Mouse (Mus musculus): ENCODE measurements around the gene Abca12.

Gene Abca12

DNA sequence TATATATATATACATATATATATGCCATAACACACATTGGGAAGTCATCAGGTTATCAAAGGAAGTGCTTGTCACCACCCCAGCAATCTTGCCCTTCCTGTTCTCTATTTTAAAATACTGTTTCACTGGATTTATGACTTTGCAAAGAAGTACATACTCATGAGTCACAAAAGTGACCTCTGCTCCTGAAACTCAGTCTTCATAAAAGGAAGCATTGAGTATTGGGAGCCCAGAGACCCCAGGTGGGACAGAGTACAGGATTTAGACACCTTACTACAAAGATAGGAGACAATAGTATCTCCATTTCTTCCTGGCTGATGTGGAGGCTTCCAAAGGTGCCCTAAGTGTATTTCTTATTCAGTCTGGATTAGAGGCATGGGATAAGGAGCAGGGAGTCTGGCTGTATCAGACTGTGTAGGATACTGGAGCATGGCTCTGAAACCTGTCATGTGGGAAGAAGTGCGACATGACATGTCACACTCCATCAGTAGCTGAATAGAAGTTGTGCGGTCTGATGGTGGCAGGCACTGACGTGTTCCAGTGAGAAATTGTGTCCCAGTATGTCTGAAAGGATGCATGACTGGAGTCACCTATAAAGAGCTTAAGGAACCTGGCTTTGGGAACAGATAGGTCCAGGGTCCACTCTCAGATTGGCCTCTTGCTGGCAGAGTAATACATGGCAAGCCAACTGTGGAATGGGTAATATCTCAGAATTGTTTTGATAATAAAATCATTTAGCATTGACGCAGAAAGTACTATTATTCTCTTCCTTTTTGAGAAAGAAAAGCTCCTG, 76.0 kb downstream of the Abca12 start:
- DNase-seq (ENCODE audit: low read depth, low spot score), result no peak

DNA sequence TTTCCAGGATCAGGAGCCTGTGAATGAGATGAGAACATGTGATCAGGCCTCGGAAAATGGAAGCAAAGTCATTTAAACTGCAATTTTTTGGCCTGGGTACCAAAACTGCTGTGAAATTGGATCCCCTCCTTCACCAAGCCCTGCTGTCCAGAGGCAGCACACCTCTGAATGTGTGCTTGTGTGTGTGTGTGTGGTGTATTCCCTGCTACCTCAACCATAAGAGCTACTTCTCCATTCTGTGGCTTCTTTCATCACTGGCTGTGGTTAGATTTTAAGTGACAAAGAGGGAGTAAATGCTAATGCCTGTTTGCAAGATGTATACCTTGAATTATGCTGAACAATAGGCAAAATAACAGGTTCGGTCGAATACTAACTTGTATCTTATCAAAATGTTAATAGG, 84.4 kb downstream of the Abca12 start:
- no peak for DNase-seq (ENCODE audit: low read depth, low spot score)

DNA sequence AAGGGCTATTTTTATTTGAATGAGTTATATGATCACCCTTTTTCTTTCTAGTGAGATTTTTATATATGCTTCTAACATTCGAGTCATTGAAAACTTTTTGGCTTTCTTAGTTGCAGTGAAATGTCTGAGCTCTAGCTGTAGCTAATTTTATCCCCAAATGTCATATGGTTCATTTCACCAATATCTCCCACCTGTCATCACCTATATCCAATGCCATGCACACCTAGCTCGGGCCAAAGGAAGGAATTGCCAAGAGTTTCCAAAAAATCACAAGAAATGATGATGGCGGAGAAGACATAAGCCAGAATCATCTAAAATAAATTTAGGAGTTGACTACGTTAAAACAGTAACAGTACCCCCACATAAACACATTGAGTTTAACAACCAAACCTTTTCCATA, 102.5 kb downstream of the Abca12 start:
- no peak for DNase-seq (ENCODE audit: low read depth, low spot score)

DNA sequence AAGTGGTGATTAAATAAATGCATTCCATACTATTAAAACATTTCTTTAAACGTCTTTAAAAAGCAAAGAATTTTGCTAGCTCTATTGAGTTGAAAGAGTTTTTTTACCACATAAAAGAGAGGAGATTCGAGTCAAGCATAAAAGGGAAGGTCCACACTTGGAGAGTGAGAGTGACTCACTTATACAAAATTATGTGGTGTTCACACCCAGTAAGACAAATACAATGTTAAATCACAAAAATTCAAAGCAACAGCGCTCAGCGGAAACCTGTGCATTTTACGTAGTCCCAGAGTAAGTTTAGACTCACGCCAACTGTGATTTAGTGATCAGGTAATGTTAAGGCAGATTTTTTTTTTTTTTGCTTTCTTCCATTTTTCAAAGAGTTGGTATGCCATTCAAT, 104.1 kb downstream of the Abca12 start:
- no peak for DNase-seq (ENCODE audit: low read depth, low spot score)

DNA sequence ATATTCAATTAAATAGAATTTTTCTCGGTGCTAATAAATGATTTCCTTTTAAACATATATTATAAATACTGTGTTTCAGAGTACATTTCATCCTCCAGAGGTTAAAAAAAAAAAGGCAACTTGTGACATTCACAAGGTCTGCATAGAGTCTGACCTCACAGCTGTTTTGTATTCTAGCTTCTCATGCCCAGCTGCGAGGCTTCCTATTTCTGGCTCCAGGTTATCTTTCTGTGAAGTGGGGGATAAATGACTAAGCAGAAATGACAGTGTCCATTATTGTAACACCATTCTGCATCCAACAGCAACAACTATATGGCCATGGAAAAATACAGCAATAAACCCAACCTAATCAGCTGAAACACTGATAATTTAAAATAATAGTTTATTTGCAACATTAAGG, 107.3 kb downstream of the Abca12 start:
- no peak for DNase-seq (ENCODE audit: low read depth, low spot score)

DNA sequence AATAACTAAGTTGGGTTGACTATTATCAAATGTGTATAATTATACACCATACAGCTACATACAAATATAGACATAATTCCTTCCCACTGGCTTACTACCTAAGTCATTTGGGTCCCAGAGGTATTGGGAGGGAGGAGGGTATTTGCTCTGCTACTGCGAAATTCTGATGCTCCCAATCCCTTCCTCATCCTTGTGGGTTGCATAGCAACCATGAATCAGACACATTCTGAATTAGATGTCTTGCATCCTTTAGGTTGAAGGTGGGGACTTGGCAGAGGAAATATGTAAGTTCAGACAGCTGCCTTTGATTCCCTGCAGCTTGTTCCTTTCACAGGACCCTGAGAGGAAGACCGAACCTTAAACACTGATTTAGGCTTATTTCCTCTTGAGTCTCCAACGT, 108.5 kb downstream of the Abca12 start:
- DNase-seq (ENCODE audit: low read depth, low spot score), result no peak

DNA sequence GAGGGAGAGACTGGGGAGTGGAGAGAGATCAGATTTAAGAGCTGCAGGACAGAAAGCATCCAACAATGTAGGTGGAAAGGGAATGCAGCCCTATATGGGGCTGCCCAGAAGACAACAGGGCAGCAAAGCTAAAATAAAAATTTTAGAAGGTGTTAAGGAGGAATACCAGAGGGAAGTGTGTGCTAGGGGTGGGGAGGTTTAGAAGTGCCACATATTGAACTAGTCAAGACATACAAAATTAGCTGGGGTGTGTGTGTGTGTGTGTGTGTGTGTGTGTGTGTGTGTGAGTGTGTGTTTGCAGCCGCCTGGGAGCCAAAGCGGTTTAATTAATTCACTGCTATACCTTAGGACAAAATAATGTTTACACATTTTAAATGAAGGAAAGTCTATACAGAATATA, 110.1 kb downstream of the Abca12 start:
- DNase-seq (ENCODE audit: low read depth, low spot score), result no peak

DNA sequence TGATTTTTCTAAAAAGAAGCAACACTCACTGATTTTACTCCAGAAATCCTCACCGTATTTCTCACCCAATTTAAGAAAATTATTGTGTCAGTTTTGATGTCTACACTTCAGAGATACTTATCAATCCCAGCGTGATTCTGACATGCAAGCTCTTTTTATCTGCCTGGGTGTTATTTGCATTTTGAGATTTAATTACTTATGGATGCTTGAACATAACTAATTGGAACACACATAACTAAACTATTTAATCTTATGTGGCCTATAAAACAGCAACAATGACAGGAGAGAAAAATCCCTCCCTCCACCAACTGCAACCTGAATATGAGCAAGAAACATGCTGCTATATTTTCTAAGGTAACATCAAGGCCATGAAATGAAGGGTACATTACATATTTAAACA, 117.7 kb downstream of the Abca12 start:
- DNase-seq (ENCODE audit: low read depth, low spot score), result no peak

DNA sequence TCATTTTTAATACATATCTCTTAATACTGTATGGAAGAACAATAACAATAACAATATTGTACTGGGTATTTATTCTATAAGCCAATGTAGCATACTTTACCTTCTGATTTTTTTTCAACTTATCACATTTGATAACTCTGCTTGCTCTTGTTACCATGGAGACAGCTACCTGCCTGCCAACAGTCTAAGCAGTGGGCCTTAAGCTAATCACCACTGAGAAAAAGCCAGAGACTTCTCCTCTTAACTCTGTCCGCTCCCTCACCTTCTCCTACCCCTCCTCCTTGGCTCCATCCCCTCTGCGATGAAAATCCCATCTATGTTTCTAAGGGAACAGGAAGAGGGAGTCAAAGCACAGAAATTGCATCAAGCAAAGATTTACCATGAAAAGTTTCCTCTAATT, 118.1 kb downstream of the Abca12 start:
- no peak for DNase-seq (ENCODE audit: low read depth, low spot score)

DNA sequence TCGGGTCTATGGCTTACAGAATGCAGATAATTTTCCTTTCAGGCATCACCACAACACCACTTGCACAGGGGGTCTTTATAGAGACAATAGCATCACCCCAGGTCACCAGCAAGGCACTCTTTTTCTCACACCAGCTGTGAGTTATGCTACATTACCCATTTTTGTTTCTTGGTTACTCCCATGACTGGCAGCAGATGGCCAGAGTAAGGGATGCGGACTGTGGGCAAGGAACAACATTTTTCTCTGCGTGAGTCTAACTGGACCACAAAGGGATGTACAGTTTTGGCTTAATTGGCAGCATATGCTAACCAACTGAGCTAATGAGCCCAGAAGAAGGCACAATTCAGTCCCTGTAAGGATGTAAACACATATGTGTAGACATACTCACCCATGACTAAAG, 122.8 kb downstream of the Abca12 start:
- DNase-seq (ENCODE audit: low read depth, low spot score), result no peak

DNA sequence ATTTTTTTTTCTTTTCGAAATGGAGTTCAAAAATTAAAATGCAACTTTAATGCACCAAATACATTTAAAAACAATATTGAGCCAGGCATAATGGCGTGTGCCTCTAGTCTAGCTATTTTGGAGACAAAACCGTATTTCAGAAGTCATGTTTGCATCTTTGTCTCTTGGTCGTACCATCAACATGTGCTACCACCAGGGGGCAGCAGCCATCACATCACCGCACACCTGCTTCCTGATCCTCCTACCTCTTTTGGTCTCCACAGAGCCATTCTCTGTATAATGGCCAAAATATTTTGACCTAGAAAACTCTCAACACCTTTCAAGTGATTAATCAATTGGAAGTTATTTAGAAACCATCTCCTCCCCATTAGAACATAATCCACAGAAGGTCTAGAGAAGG, 125.2 kb downstream of the Abca12 start:
- DNase-seq (ENCODE audit: low read depth, low spot score), result peak; percentile 8

DNA sequence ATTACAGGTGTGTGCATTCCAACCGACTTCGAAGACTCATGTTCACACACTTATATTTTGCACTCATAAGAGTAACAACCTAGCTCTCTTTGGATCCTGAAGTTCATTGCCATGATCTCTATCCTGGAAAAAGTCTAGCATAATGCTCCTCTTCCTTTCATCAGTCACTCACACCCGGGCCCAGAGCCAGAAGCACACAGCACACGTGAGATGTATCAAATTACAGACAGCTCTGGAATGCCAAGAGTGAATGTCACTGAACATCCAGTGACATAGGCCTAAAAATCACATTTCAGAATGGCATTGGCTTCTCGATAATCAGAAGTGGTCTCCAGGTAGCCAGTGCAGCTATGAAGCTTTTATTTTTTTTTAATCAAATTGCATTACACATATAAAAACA, 137.8 kb downstream of the Abca12 start:
- DNase-seq (ENCODE audit: low read depth, low spot score), result no peak

DNA sequence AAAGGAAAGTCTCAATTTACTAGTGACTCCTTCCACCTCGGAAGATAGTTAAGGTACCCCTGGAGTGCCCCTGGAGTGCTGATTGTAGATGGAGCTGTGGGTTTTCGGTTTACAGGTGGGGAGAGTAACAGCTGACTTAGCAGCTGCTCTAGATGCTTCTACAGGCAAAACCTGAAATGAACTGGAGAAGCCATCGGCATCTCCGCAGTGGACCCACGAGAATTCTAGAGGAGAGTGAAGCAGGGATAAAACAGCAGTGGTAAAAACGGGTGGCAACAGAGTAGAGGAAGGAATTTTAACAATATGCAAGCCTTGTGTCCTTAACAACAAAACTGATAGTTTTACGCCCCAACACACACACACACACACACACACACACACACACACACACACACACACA, 142.2 kb downstream of the Abca12 start:
- no peak for DNase-seq (ENCODE audit: low read depth, low spot score)

DNA sequence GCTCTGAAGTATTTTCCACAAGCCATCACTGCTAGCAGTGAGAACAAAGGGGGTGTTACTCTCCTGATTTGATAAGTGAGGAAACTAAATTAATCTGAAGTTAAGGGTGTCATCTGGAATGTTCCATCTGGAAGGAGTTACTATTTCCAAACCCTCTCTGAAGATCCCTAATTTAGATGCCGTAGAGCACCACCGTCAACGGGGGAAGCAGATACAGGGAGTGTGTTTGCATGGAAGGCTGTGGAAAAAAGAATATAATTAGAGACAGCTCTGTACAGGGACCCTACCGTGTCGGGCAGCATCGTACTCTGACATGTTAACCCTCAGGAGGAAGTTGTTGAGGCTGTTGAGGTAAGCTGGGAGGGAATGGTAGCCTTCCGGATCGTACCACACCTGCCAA, 142.6 kb downstream of the Abca12 start:
- no peak for DNase-seq (ENCODE audit: low read depth, low spot score)

DNA sequence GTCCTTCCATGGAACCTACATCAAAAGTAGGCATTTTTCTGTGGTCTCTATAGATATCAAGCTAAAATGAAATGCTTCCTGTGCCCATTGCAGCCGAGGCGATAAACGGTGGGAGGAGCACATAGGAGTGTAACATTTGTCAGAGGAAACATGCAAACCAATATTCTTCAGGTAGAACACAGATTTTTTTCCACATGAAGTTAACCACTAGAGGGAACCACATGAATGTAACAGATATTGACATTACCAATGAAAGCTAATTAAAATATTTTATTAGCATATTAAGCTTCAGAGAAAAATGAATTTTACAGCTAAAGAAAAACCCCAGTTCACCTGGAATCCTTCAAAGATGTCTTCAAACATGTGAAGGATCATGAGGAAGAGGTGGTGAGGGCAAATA, 144.6 kb downstream of the Abca12 start:
- no peak for DNase-seq (ENCODE audit: low read depth, low spot score)

DNA sequence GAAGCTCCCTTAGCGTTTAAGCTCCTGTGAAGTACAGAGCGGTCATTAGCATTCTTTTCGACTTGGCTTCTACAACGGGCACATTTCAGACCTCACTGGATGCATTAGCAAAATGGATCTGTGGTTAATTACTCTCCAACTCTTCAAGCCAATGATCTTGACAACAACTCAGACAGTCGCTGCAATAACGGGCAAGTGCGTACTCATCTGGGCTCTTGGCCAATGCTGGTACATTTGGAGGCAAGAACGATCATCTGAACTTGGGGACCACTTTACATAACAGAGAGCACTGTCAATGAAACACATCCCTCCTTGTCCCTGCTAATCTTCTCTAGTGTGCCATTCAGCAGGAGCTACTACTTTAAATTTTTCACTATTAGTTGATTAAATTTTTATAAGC, 148.1 kb downstream of the Abca12 start:
- DNase-seq (ENCODE audit: low read depth, low spot score), result no peak

DNA sequence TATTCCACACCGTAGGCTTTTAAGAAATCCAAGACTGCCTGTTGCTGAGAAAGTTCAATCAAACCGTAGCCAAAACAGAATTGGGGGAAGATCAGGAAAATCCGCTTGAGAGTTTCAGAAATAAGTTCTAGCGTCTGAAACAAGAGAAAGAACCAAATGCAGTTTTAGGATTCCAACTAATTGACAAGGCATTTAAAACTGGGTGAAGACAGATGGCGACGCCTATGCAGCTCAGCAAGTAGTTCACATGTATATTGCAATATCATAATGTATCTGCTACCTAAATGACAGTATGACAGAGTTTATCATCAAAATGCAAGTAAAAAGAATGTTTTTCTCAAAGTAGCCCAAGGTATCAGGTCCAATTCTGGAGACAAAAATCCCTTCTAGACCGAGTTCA, 151.2 kb downstream of the Abca12 start:
- DNase-seq (ENCODE audit: low read depth, low spot score), result no peak

DNA sequence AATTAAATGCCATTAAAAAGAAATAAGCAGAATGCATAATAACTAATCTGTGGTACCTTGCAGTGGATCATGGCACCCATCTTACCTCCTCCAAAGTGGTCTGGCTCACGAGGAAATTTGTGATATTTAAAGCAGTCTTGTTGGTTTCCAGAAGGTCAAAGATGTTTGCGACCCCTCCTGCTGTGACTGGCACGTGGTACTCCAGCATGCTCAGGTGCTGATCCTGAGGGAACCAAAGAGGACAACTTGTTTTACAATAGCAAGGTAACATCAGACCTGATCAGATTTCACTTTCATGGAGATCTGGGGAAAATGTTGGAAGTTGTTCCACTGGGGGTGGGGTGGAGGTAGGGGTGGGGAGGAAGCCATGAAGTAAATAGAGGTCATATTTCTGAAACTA, 170.1 kb downstream of the Abca12 start:
- DNase-seq (ENCODE audit: low read depth, low spot score), result no peak

DNA sequence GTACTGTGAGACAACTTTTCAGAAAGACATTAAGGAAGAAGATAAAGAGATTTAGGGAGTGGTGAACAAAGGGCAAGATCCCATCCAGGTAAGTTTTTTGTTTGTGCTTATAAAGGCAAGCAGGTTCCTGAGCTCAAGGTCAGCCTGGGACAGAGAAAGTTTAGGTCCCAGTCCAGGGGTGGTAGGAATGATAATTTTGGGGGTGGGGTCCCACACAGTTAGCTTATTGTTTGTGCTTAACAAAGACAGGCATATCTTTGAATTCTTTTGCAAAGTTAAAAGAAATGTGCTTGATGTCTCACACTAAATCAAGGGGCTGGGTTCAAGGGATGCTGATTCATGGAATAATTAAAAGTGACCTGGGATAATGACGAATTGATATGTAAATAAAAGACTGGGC, 173.3 kb downstream of the Abca12 start:
- no peak for DNase-seq (ENCODE audit: low read depth, low spot score)

DNA sequence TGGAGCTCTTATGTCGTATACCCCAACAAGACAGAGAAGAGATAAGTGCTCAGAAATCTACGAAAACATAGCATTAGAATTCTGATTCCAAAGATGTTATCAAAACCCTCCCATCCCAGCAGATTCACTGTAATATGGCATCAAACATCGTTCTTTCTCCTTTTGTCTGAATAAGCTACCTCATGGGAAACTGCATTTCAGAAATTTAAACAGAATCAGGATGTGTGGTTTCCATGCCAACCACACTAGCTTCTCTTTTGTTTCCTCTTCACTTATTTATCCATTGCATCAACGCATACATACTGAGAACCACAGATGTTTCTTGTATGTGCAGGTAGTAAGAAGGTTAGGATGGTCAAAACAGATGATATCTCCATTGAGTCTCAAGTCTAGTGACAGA, 175.1 kb downstream of the Abca12 start:
- DNase-seq (ENCODE audit: low read depth, low spot score), result no peak

DNA sequence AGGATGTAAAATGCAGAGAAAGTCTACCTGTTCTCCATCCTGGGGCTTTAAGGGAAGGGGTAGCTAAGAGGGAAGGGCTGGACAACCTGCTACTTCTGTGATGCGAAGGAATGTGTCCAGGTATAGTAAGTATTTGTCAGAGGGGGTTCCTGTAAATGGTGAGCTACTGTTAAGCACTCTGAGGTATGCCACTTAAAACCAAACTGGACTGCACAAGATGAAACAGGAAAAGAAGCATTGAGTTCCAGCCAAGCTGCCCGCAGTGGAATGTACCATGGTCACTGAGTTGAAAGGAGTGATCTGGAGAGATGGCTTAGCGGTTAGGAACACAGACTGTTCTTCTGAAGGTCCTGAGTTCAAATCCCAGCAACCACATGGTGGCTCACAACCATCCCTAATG, 179.4 kb downstream of the Abca12 start:
- no peak for DNase-seq (ENCODE audit: low read depth, low spot score)

DNA sequence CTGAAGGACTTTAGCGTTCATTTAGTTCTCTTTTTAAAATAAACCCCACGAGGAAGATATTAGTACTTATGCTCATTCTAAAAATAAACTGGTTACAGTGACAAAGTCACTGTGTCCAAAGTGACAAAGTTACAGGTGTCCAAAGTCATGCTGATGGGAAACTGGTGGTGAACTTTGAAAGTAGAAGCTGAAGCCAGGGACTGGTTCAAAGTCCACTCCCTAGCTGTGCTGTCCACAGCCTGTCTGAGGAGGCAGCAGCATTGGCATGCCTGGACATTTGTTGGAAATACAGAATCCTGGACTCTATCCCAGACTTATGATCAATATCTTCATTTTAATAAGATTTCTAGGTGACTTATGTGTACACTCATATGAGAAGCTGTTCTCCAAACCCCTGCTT, 183.5 kb downstream of the Abca12 start:
- DNase-seq (ENCODE audit: low read depth, low spot score), result no peak

DNA sequence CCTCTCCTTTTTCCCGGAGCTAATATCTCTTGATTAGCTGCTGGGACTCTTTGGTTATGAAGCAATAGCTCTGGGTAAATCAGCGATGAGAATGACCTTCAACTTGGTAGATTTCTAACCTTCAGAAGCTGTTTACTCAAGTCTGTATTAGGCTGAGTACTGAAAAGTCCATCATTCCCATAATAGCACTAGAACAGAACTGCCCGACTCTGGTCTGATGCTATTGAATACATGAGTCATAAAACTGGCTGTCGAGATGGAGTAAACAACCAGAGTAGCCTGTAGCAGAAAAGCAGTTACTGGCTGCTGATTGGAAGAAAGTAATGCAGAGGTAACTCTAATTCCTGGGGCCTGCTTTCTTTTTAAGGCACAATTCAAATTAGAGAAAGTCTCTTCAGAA, 211.1 kb downstream of the Abca12 start:
- no peak for DNase-seq (ENCODE audit: low read depth, low spot score)

DNA sequence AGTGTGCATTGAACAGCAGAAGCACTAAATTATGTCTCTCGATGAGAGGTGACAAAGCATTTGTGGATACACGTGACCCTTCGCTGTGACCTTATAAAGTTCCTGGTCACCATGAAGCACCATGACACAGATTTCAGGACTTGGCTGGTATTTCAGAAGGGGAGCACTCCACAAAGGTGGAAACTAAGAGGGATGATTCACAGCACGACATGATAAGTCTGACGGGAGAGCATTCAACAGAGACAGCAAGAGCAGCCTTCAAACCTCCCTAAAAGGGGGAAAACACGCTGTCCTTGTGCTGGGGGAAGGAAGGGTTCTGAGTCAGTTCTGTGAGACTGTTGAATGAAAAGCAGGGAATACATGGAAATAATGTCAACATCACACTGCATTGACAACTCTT, 218.5 kb downstream of the Abca12 start:
- DNase-seq (ENCODE audit: low read depth, low spot score), result no peak
